Mouse (Mus musculus) CH12.LX (cell line): ENCODE results near the gene Rnf168. TPM values are rescaled to one million over a fixed set of nuclear protein-coding genes. Genes with fewer than 3 reads are reported as not detected.

Experiments used
- DNase-seq: peaks from one replicate; pipeline ENCODE4 v3.0.0-alpha.2; 2013; ENCODE audit errors: extremely low read depth
- H3K27ac ChIP-seq: 2 replicates; pipeline ENCODE4 v1.5.1; 2012; ENCODE audit warnings: low read depth, mild to moderate bottlenecking, control low read depth, moderate library complexity; ENCODE audit not compliant: insufficient read depth
- H3K27me3 ChIP-seq: replicated peaks from 2 replicates; pipeline ENCODE3; 2012; ENCODE audit warnings: inconsistent platforms
- H3K36me3 ChIP-seq, 2 experiments: replicated peaks in 1 of 2; 2 replicates each; pipeline versions ENCODE3 to v1.6.1; 2012; ENCODE audit warnings: inconsistent platforms in 1 of 2, low read length in 1 of 2, mild to moderate bottlenecking in 1 of 2, mixed read lengths in 1 of 2, moderate library complexity in 1 of 2; ENCODE audit not compliant: control insufficient read depth in 1 of 2, insufficient read depth in 1 of 2
- H3K4me1 ChIP-seq, 2 experiments: 2 replicates each; pipeline ENCODE4 v1.6.1; 2012; ENCODE audit warnings: inconsistent platforms in 1 of 2, moderate library complexity in 1 of 2; ENCODE audit not compliant: insufficient read depth in 2 of 2, control insufficient read depth in 1 of 2
- H3K4me2 ChIP-seq: 2 replicates; pipeline ENCODE4 v1.6.1; 2012; ENCODE audit warnings: low read depth, mild to moderate bottlenecking, control low read depth; ENCODE audit not compliant: poor library complexity, insufficient read depth, severe bottlenecking
- H3K4me3 ChIP-seq, 3 experiments: fragments of 150-350 bp in 1 of 3; sonication (generic) in 1 of 3; replicated peaks in 1 of 3; 2 replicates each; pipeline versions ENCODE3 to v1.5.1; 2011 to 2012; ENCODE audit warnings: low read depth in 2 of 3, low read length in 2 of 3, mild to moderate bottlenecking in 2 of 3, moderate library complexity in 2 of 3, control low read depth in 1 of 3, improper control_type of control experiment in 1 of 3, inconsistent platforms in 1 of 3, mixed read lengths in 1 of 3; ENCODE audit not compliant: poor library complexity in 1 of 3
- H3K79me2 ChIP-seq: replicated peaks from 2 replicates; pipeline ENCODE4 v1.6.1; 2012; ENCODE audit warnings: mild to moderate bottlenecking, moderate library complexity; ENCODE audit not compliant: control insufficient read depth, poor library complexity, insufficient read depth, severe bottlenecking; ENCODE audit errors: extremely low read depth
- H3K9ac ChIP-seq: 2 replicates; pipeline ENCODE4 v1.6.1; 2012; ENCODE audit warnings: low read depth, mild to moderate bottlenecking, control low read depth, moderate library complexity; ENCODE audit not compliant: insufficient read depth
- H3K9me3 ChIP-seq: replicated peaks from 2 replicates; pipeline ENCODE3; 2012; ENCODE audit warnings: low read length, inconsistent platforms, mixed read lengths
- CHD1 ChIP-seq: IDR thresholded peaks from 2 replicates; pipeline ENCODE4 v1.6.1; 2012; ENCODE audit warnings: low read depth, low read length, improper control_type of control experiment, inconsistent platforms
- CHD2 ChIP-seq: IDR thresholded peaks from 2 replicates; pipeline ENCODE4 v1.6.1; 2011; ENCODE audit warnings: low read length, improper control_type of control experiment
- E2F4 ChIP-seq: IDR thresholded peaks from 2 replicates; pipeline ENCODE4 v1.6.1; 2011; ENCODE audit warnings: low read depth, low read length, improper control_type of control experiment; ENCODE audit not compliant: insufficient replicate concordance
- ELF1 ChIP-seq: IDR thresholded peaks from 2 replicates; pipeline ENCODE4 v1.6.1; 2014; ENCODE audit warnings: low read depth, mild to moderate bottlenecking, inconsistent platforms, low read length, improper control_type of control experiment
- ETS1 ChIP-seq: conservative IDR thresholded peaks from 2 replicates; pipeline ENCODE4 v1.6.1; 2012; ENCODE audit warnings: low read depth, mild to moderate bottlenecking, inconsistent platforms, low read length, improper control_type of control experiment, moderate library complexity
- HCFC1 ChIP-seq: IDR thresholded peaks from 2 replicates; pipeline ENCODE4 v1.6.1; 2012; ENCODE audit warnings: low read depth, mild to moderate bottlenecking, inconsistent platforms, low read length, improper control_type of control experiment
- KAT2A ChIP-seq: IDR thresholded peaks from 2 replicates; pipeline ENCODE4 v1.6.1; 2012; ENCODE audit warnings: low read length, improper control_type of control experiment, inconsistent platforms; ENCODE audit not compliant: insufficient replicate concordance
- MAFK ChIP-seq: IDR thresholded peaks from 2 replicates; pipeline ENCODE4 v1.6.1; 2011; ENCODE audit warnings: low read length, improper control_type of control experiment; ENCODE audit not compliant: insufficient replicate concordance
- MAZ ChIP-seq: IDR thresholded peaks from 2 replicates; pipeline ENCODE4 v1.6.1; 2012; ENCODE audit warnings: low read depth, mild to moderate bottlenecking, inconsistent platforms, low read length, improper control_type of control experiment, moderate library complexity
- MXI1 ChIP-seq: IDR thresholded peaks from 2 replicates; pipeline ENCODE4 v1.6.1; 2011; ENCODE audit warnings: mild to moderate bottlenecking, low read depth, low read length, improper control_type of control experiment
- MYC ChIP-seq: IDR thresholded peaks from 2 replicates; pipeline ENCODE4 v1.6.1; 2011; ENCODE audit warnings: low read depth, mild to moderate bottlenecking, improper control_type of control experiment, low read length
- PAX5 ChIP-seq: IDR thresholded peaks from 2 replicates; pipeline ENCODE4 v1.6.1; 2012; ENCODE audit warnings: low read length, inconsistent platforms, mixed read lengths
- POLR2AphosphoS2 ChIP-seq: IDR thresholded peaks from 2 replicates; pipeline ENCODE4 v1.6.1; 2011; ENCODE audit warnings: low read depth, low read length, improper control_type of control experiment
- RAD21 ChIP-seq: IDR thresholded peaks from 2 replicates; pipeline ENCODE4 v1.6.1; 2011; ENCODE audit warnings: low read depth, mild to moderate bottlenecking, low read length, improper control_type of control experiment, moderate library complexity
- USF1 ChIP-seq: IDR thresholded peaks from 2 replicates; pipeline ENCODE4 v1.6.1; 2014; ENCODE audit warnings: low read depth, mild to moderate bottlenecking, inconsistent platforms, low read length, improper control_type of control experiment
- ZC3H11A ChIP-seq: IDR thresholded peaks from 2 replicates; pipeline ENCODE4 v1.6.1; 2012; ENCODE audit warnings: low read depth, mild to moderate bottlenecking, inconsistent platforms, low read length, improper control_type of control experiment
- ZKSCAN1 ChIP-seq: IDR thresholded peaks from 2 replicates; pipeline ENCODE4 v1.6.1; 2012; ENCODE audit warnings: low read depth, inconsistent platforms, low read length, improper control_type of control experiment, borderline replicate concordance
- ZMIZ1 ChIP-seq: IDR thresholded peaks from 2 replicates; pipeline ENCODE4 v1.6.1; 2012; ENCODE audit warnings: low read depth, mild to moderate bottlenecking, inconsistent platforms, low read length, improper control_type of control experiment
- ZNF384 ChIP-seq: IDR thresholded peaks from 2 replicates; pipeline ENCODE4 v1.6.1; 2012; ENCODE audit warnings: low read depth, low read length, improper control_type of control experiment, inconsistent platforms
- dilution Hi-C: fragments of 300-500 bp; cut with MboI; formaldehyde crosslinking; loops from 2 replicates; pipeline ENCODE4 v1.14.3; 2020; ENCODE audit warnings: low sequenced_read_pairs; ENCODE audit not compliant: extremely low pct_unique_long_range_greater_than_20kb, extremely low pct_ligation_motif_present
- in situ Hi-C: fragments of 300-500 bp; cut with MboI; formaldehyde crosslinking; loops from 3 replicates; pipeline ENCODE4 v1.14.3; 2019; ENCODE audit warnings: low sequenced_read_pairs, low pct_ligation_motif_present, low pct_unique_long_range_greater_than_20kb, mixed read lengths
- polyA plus RNA-seq: library from polyadenylated mRNA; unstranded; fragments of >175 nt; gene quantifications from 2 replicates; pipeline ENCODE4 v1.2.1, GENCODE M21; 2012; ENCODE audit warnings: low read depth; ENCODE audit not compliant: insufficient read length
- total RNA-seq, 2 experiments: library from RNA; depleted of rRNA; stranded (reverse); fragments of 300-350 nt in 1 of 2; fragments of >200 nt in 1 of 2; gene quantifications; 2 replicates each; pipeline ENCODE4 v1.2.3; 2012 to 2014

Rnf168 gene
- total and polyA plus RNA-seq, 3 experiments = 20.5 to 37.9 (median 22.2) TPM

DNA sequence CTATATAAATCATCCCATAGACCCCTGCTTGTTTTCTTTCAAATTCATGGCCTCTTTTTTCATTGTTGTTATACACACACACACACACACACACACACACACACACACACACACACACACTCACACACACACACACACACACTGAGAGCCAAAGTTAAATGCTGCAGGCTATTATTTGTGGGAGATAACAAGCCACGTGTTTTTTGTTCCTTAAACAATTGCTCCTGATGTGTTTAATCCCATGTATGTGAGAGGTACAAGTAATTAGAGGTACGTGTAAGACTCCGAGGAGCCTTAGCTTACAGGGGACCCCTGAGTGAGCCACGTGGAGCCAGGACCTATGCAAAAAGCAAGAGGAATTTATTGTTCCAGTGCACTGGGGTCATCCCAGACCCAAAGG, 34.7 kb downstream of the Rnf168 start:
- no peak overlapping the region for H3K9ac ChIP-seq

DNA sequence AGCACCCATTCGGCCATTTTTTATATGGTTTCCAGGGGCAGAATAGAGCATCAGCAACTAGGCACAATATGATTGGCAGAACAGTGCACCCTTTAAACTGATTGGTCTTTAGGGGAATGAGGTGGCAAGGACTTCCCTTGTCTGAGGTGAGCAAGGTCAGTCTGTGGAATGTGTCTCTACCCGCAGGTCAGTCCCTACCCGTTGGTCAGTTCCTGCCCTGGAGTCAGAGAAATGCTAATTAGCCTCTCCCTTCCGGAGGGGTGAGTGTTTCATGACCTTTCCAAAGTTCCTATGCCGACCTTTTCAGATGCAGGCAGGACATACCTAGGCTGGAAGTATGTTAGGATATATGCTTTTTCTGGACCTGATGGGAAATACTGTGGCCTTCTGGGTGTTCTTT, 35.1 kb downstream of the Rnf168 start:
- H3K9me3 ChIP-seq = no peaks in the 10 kb centered on the region
- no peaks in the 10 kb centered on the region for H3K27me3 ChIP-seq
- dilution Hi-C loops = no loop called here
- no peak overlapping the region for H3K4me3 ChIP-seq
- H3K4me2 ChIP-seq = no peak overlapping the region
- no peak overlapping the region for H3K27ac ChIP-seq
- TF ChIP-seq CHD2 (no peak), POLR2AphosphoS2 (no peak), PAX5 (no peak), ZNF384 (no peak), ELF1 (no peak), HCFC1 (no peak), E2F4 (no peak), MAZ (no peak), RAD21 (no peak), MYC (no peak), USF1 (no peak), MAFK (no peak), ZKSCAN1 (no peak), ZC3H11A (no peak), KAT2A (no peak), CHD1 (no peak), MXI1 (no peak), ZMIZ1 (no peak)
- in situ Hi-C loops = no loop called here
- H3K36me3 ChIP-seq = peaks cover 0 to 5% of the 10 kb centered on the region in 2 experiments
- DNase-seq = no peak
- no peak overlapping the region for H3K9ac ChIP-seq
- H3K4me1 ChIP-seq = peaks cover 0 to 11% of the 10 kb centered on the region in 2 experiments; a peak in 2 of 4 replicates
- H3K79me2 ChIP-seq = no peaks in the 10 kb centered on the region

More for the DNA sequence above, 34.7 kb downstream of the Rnf168 start:
- no peaks in the 10 kb centered on the region for H3K27me3 ChIP-seq
- peaks cover 0 to 11% of the 10 kb centered on the region in 2 experiments; a peak in 2 of 4 replicates for H3K4me1 ChIP-seq
- no peak overlapping the region for H3K4me3 ChIP-seq
- no peak overlapping the region for H3K27ac ChIP-seq
- dilution Hi-C loops = no loop called here
- H3K79me2 ChIP-seq = no peaks in the 10 kb centered on the region
- TF ChIP-seq ETS1 = no peak
- H3K36me3 ChIP-seq = peaks cover 0 to 5% of the 10 kb centered on the region in 2 experiments
- DNase-seq = no peak
- no peaks in the 10 kb centered on the region for H3K9me3 ChIP-seq
- in situ Hi-C loops = no loop called here
- H3K4me2 ChIP-seq = no peak overlapping the region
